20 mouse cellular contexts compared by ENCODE assay signal in genomic region chr11:58799747-58800146, GRCm38 (mm10). TPM values are rescaled to one million over a fixed set of nuclear protein-coding genes. Genes with fewer than 3 reads are reported as not detected.
"Had no signal": no experiment of that assay in that cellular context is flagged by ENCODE, and none has a peak within 500 bp of the region (broad histone marks: within the 10 kb centered on the region; RNA-seq: fewer than 3 reads in every experiment).

No protein-coding gene starts in this region.

- H3K27me3 ChIP-seq: intestine, embryonic 15.5 days; limb, embryonic 12.5 days; liver, embryonic 13.5 days; lung, embryonic 15.5 days; midbrain, embryonic 12.5 days had no signal

- H3K9ac ChIP-seq: intestine, embryonic 15.5 days; limb, embryonic 12.5 days; liver, embryonic 13.5 days; liver, postnatal 0 days; lung, embryonic 15.5 days; midbrain, embryonic 12.5 days had no signal

- H3K36me3 ChIP-seq: intestine, embryonic 15.5 days; limb, embryonic 12.5 days; liver, embryonic 13.5 days; lung, embryonic 15.5 days; midbrain, embryonic 12.5 days had no signal

- H3K9me3 ChIP-seq: intestine, embryonic 15.5 days; limb, embryonic 12.5 days; liver, embryonic 13.5 days; lung, embryonic 15.5 days; megakaryocyte, embryonic 14.5 days; midbrain, embryonic 12.5 days had no signal

- H3K4me2 ChIP-seq: intestine, embryonic 15.5 days; limb, embryonic 12.5 days; liver, embryonic 13.5 days; lung, embryonic 15.5 days; midbrain, embryonic 12.5 days had no signal

- H3K4me1 ChIP-seq: limb, embryonic 12.5 days; liver, embryonic 13.5 days had no signal

- ATAC-seq: intestine, embryonic 15.5 days; liver, postnatal 0 days had no signal

- H3K4me3 ChIP-seq: intestine, embryonic 15.5 days; layer of hippocampus, adult 2 months; limb, embryonic 12.5 days; liver, embryonic 13.5 days; lung, embryonic 15.5 days; midbrain, embryonic 12.5 days had no signal

- DNase-seq: kidney, adult 18-20 months; kidney, postnatal 10 days; kidney, postnatal 4 days; liver; liver, embryonic 13.5 days; liver, postnatal 0 days; lung, postnatal 14 days; thymus, postnatal 4 days had no signal

- H3K27ac ChIP-seq: intestine, embryonic 15.5 days; layer of hippocampus, adult 2 months; limb, embryonic 12.5 days; liver, embryonic 13.5 days; lung, embryonic 15.5 days; macrophage; midbrain, embryonic 12.5 days had no signal

RNA-seq across cellular contexts. Expression of gene Fam183b, which starts 2.0 kb away (rescaled TPM):
- polyA plus RNA-seq: kidney, embryonic 14.5 days; limb, embryonic 12.5 days; liver, embryonic 13.5 days; liver, postnatal 0 days; macrophage had no signal

RNA-seq across cellular contexts. Expression of gene Olfr313, which starts 15.1 kb away (rescaled TPM):
- total RNA-seq: layer of hippocampus, adult 2 months; layer of hippocampus, postnatal 10 days; left cerebral cortex, adult 8-10 months; midbrain, postnatal 0 days had no signal
- polyA plus RNA-seq: intestine, embryonic 15.5 days; kidney, embryonic 14.5 days; limb, embryonic 12.5 days; liver, embryonic 13.5 days; liver, postnatal 0 days; lung, embryonic 15.5 days; macrophage; midbrain, embryonic 12.5 days; midbrain, postnatal 0 days; neural tube, embryonic 14.5 days had no signal

RNA-seq across cellular contexts. Expression of gene Olfr314, which starts 17.0 kb away (rescaled TPM):
- total RNA-seq: layer of hippocampus, adult 2 months; layer of hippocampus, postnatal 10 days; left cerebral cortex, adult 8-10 months; midbrain, postnatal 0 days had no signal
- polyA plus RNA-seq: intestine, embryonic 15.5 days; kidney, embryonic 14.5 days; limb, embryonic 12.5 days; liver, embryonic 13.5 days; liver, postnatal 0 days; lung, embryonic 15.5 days; macrophage; midbrain, embryonic 12.5 days; midbrain, postnatal 0 days; neural tube, embryonic 14.5 days had no signal

RNA-seq across cellular contexts. Expression of gene Olfr315, which starts 26.8 kb away (rescaled TPM):
- total RNA-seq: layer of hippocampus, adult 2 months; layer of hippocampus, postnatal 10 days; left cerebral cortex, adult 8-10 months; midbrain, postnatal 0 days had no signal
- polyA plus RNA-seq: intestine, embryonic 15.5 days; kidney, embryonic 14.5 days; limb, embryonic 12.5 days; liver, embryonic 13.5 days; liver, postnatal 0 days; lung, embryonic 15.5 days; macrophage; midbrain, embryonic 12.5 days; midbrain, postnatal 0 days; neural tube, embryonic 14.5 days had no signal

RNA-seq across cellular contexts. Expression of gene Olfr312, which starts 29.3 kb away (rescaled TPM):
- total RNA-seq: layer of hippocampus, adult 2 months; layer of hippocampus, postnatal 10 days; left cerebral cortex, adult 8-10 months; midbrain, postnatal 0 days had no signal
- polyA plus RNA-seq: intestine, embryonic 15.5 days; kidney, embryonic 14.5 days; limb, embryonic 12.5 days; liver, embryonic 13.5 days; liver, postnatal 0 days; lung, embryonic 15.5 days; macrophage; midbrain, embryonic 12.5 days; midbrain, postnatal 0 days; neural tube, embryonic 14.5 days had no signal
